Mouse (Mus musculus) testis, adult 2 months (tissue): ENCODE measurements at regions not wholly inside any gene's neighbourhood (a gene's known extent, or its start where the extent isn't known, plus 50 kb on each side); places are given as distances from the start of the nearest gene placed in this dataset.

Experiments
- H3K27ac ChIP-seq: fragments of 200-500 bp; 2 replicates; pipeline ENCODE4 v1.5.1; 2012; ENCODE audit warnings: low read depth, low read length; ENCODE audit not compliant: control insufficient read depth, insufficient read depth
- H3K27me3 ChIP-seq: fragments of 200-500 bp; 2 replicates; pipeline ENCODE4 v1.6.1; 2012; ENCODE audit warnings: mild to moderate bottlenecking, low read length, moderate library complexity; ENCODE audit not compliant: control insufficient read depth, insufficient read depth
- H3K36me3 ChIP-seq: fragments of 200-500 bp; 2 replicates; pipeline ENCODE4 v1.6.1; 2012; ENCODE audit warnings: mild to moderate bottlenecking, low read length; ENCODE audit not compliant: control insufficient read depth, insufficient read depth
- H3K4me1 ChIP-seq: fragments of 200-500 bp; 2 replicates; pipeline ENCODE4 v1.6.1; 2012; ENCODE audit warnings: low read length; ENCODE audit not compliant: control insufficient read depth, insufficient read depth
- H3K4me3 ChIP-seq: fragments of 200-500 bp; 2 replicates; pipeline ENCODE4 v1.5.1; 2012; ENCODE audit warnings: low read depth, mild to moderate bottlenecking, low read length, moderate library complexity, mixed read lengths; ENCODE audit not compliant: control insufficient read depth
- CTCF ChIP-seq: fragments of 200-500 bp; IDR thresholded peaks from 2 replicates; pipeline ENCODE4 v1.5.1; 2012; ENCODE audit warnings: low read depth, mild to moderate bottlenecking, inconsistent platforms, low read length, moderate library complexity; ENCODE audit not compliant: control insufficient read depth, insufficient read depth, insufficient replicate concordance
- POLR2A ChIP-seq: fragments of 200-500 bp; IDR thresholded peaks from 2 replicates; pipeline ENCODE4 v1.6.1; 2012; ENCODE audit warnings: low read depth, mild to moderate bottlenecking, inconsistent platforms, low read length, moderate library complexity; ENCODE audit not compliant: control insufficient read depth

GRCm38 (mm10) chr4:56124515-56124914 lies 592.2 kb upstream of the Klf4 start:
- Histone ChIP-seq H3K27me3 (no peaks in the 10 kb centered on the region), H3K27ac (no peak overlapping the region), H3K36me3 (no peaks in the 10 kb centered on the region), H3K4me1 (no peaks in the 10 kb centered on the region), H3K4me3 (no peak overlapping the region)
- TF ChIP-seq POLR2A = no peak
- TF ChIP-seq CTCF = no peak

DNA sequence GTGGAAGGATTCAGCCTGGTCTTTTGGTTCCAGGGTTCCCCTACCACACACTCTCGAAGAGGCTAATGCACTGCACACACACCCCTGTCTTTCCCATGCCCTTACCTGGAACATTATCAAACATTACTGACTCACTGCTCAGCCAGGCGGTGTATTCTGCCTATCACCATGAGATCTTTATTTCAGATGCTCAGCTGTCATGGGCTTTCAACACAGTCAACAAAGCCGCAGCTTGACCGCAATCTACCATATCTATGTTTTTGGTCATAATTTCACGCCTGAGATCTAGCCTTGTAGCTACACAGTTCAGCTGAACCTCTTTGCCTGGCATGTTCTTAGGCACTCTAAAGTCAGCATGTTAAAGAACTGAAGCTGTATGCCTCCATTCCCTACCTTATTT lies 589.9 kb upstream of the Klf4 start:
- TF ChIP-seq POLR2A (no peak), CTCF (no peak)
- Histone ChIP-seq H3K4me3 (no peak overlapping the region), H3K4me1 (no peaks in the 10 kb centered on the region), H3K36me3 (no peaks in the 10 kb centered on the region), H3K27ac (no peak overlapping the region), H3K27me3 (no peaks in the 10 kb centered on the region)

DNA sequence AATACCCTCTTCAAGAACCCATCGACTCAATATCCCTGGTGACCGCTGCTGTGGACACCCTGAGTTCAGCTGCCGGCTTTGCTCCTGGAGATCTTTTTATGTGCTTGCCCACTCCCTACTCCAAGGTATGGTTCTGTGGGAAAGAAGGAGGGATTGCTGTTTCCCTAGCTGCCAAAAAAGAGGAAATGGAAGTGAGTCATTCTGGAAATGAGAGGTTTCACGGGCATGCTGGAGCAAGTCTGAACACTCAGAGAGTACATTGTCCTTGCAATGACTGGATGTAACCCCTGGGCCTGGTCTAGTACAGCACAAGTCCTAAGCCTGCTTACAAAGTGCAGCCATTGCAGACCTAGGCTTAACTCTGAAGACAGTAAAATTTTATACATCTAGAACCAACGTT lies 589.4 kb upstream of the Klf4 start:
- H3K27me3 ChIP-seq = no peaks in the 10 kb centered on the region
- no peak overlapping the region for H3K27ac ChIP-seq
- no peak overlapping the region for H3K4me3 ChIP-seq
- no peak for TF ChIP-seq POLR2A
- no peak for TF ChIP-seq CTCF
- H3K4me1 ChIP-seq = no peaks in the 10 kb centered on the region
- H3K36me3 ChIP-seq = no peaks in the 10 kb centered on the region

DNA sequence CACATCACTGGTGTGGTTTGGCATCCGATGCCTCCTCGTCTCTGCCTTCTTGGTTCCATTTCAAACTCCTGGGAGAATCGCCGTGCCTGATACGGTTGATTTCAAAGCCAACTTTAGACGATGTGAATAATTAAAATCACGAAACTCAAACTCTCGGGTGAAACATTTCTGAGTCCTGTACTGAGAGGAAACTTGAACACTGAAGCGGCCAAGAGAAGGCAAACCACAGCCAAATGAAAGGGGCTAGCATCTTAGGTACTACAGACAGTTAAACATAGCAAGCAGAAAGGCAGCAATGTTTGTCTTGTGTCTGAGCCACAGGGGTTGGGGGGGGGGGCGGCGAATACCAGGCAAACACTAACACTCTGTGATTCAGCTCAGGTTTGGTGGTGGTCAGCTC lies 588.1 kb upstream of the Klf4 start:
- TF ChIP-seq CTCF (no peak), POLR2A (no peak)
- Histone ChIP-seq H3K4me1 (no peaks in the 10 kb centered on the region), H3K27me3 (no peaks in the 10 kb centered on the region), H3K4me3 (no peak overlapping the region), H3K27ac (no peak overlapping the region), H3K36me3 (no peaks in the 10 kb centered on the region)

GRCm38 (mm10) chr4:56113701-56114196 lies 581.5 kb upstream of the Klf4 start:
- Histone ChIP-seq H3K4me3 (no peak overlapping the region; the same call in 1 of the 2 replicates), H3K36me3 (no peaks in the 10 kb centered on the region), H3K27me3 (no peaks in the 10 kb centered on the region), H3K4me1 (peaks cover 8% of the 10 kb centered on the region), H3K27ac (peak overlapping the region; percentile 92)
- TF ChIP-seq CTCF = no peak
- TF ChIP-seq POLR2A = peak; percentile 38; the same call in 1 of the 2 replicates

GRCm38 (mm10) chr4:56112931-56113700 lies 580.9 kb upstream of the Klf4 start:
- H3K27ac ChIP-seq = peak overlapping the region; percentile 92
- peaks cover 8% of the 10 kb centered on the region for H3K4me1 ChIP-seq
- TF ChIP-seq CTCF (no peak), POLR2A (no peak)
- no peaks in the 10 kb centered on the region for H3K27me3 ChIP-seq
- H3K36me3 ChIP-seq = no peaks in the 10 kb centered on the region
- H3K4me3 ChIP-seq = no peak overlapping the region

- Histone ChIP-seq H3K4me3 (no peak overlapping the region), H3K4me1 (no peaks in the 10 kb centered on the region), H3K36me3 (no peaks in the 10 kb centered on the region), H3K27me3 (no peaks in the 10 kb centered on the region), H3K27ac (no peak overlapping the region)
- no peak for TF ChIP-seq CTCF
- TF ChIP-seq POLR2A = no peak
These were observed 574.7 kb upstream of the Klf4 start for GRCm38 (mm10) chr4:56106962-56107361.
